Mouse (Mus musculus) lung, postnatal 0 days (tissue): ENCODE results near the gene Gm4756. TPM values are rescaled to one million over a fixed set of nuclear protein-coding genes. Genes with fewer than 3 reads are reported as not detected.

ENCODE experiments used
- ATAC-seq: fragments of 200-750 bp; cut with Nextera tagmentation; 2 replicates; pipeline ENCODE4 v1.8.0; 2017; ENCODE audit warnings: moderate library complexity
- DNase-seq: peaks from one replicate; pipeline ENCODE4 v3.0.0-alpha.2; 2016; ENCODE audit warnings: low spot score
- H3K27ac ChIP-seq: fragments of 300-500 bp; sonication (generic); 2 replicates; pipeline ENCODE4 v1.5.1; 2014; ENCODE audit warnings: antibody characterized with exemption, mild to moderate bottlenecking, low read length, mixed read lengths
- H3K27me3 ChIP-seq: fragments of 300-500 bp; sonication (generic); replicated peaks from 2 replicates; pipeline ENCODE4 v1.6.1; 2014; ENCODE audit warnings: low read length, mixed read lengths; ENCODE audit not compliant: insufficient read depth
- H3K36me3 ChIP-seq: fragments of 300-500 bp; sonication (generic); 2 replicates; pipeline ENCODE4 v1.6.1; 2014; ENCODE audit warnings: low read length, mixed read lengths; ENCODE audit not compliant: insufficient read depth
- H3K4me1 ChIP-seq: fragments of 300-500 bp; sonication (generic); 2 replicates; pipeline ENCODE4 v1.6.1; 2014; ENCODE audit warnings: antibody characterized with exemption, low read depth, low read length, mixed read lengths; ENCODE audit not compliant: insufficient read depth
- H3K4me2 ChIP-seq: fragments of 300-500 bp; sonication (generic); replicated peaks from 2 replicates; pipeline ENCODE4 v1.6.1; 2014; ENCODE audit warnings: low read depth, mild to moderate bottlenecking, low read length, moderate library complexity, mixed read lengths
- H3K4me3 ChIP-seq: fragments of 300-500 bp; sonication (generic); 2 replicates; pipeline ENCODE4 v1.5.1; 2014; ENCODE audit warnings: low read depth, low read length
- H3K9ac ChIP-seq: fragments of 300-500 bp; sonication (generic); replicated peaks from 2 replicates; pipeline ENCODE4 v1.6.1; 2014; ENCODE audit warnings: low read depth, mild to moderate bottlenecking
- H3K9me3 ChIP-seq: fragments of 300-500 bp; sonication (generic); 2 replicates; pipeline ENCODE4 v1.6.1; 2016; ENCODE audit warnings: low read length, mixed read lengths
- CTCF ChIP-seq: IDR thresholded peaks from 2 replicates; pipeline ENCODE4 v1.5.1; 2016; ENCODE audit warnings: antibody characterized with exemption, mild to moderate bottlenecking
- EP300 ChIP-seq: IDR thresholded peaks from 2 replicates; pipeline ENCODE4 v1.6.1; 2016; ENCODE audit warnings: antibody characterized with exemption, mild to moderate bottlenecking, control low read depth
- WGBS: fragments of 180-500 bp; shearing (Covaris S2); extraction: QIAGEN DNeasy Blood & Tissue Kit; methylation state at CpG from one replicate; pipeline ENCODE4 v1.1.7; 2014; 5-methylcytosine and 5-hydroxymethylcytosine counted together
- polyA plus RNA-seq: library from polyadenylated mRNA; unstranded; fragments of >200 nt; fragmentation: Nextera tagmentation; extraction: Ambion mirVana; gene quantifications from 2 replicates; pipeline ENCODE4 v1.2.1, GENCODE M21; 2015

Gm4756 gene
- polyA plus RNA-seq, 1 experiment from 2014 or later: not detected

DNA sequence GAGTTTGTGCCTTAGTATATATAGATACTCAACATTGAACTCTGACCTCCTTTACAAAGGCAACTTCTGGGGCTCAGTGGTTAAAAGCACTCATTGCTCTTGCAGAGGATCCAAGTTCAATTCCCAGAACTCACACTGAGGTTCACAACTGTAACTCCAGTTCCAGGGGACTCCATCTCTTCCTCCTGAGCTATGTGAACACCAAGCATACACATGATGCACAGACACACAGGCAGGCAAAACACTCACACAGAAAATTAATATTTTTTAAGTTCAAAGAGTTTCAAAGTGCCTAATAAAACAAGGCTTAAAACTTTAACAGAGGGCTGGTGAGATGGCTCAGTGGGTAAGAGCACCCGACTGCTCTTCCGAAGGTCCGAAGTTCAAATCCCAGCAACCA, 34.2 kb upstream of the Gm4756 start:
- ATAC-seq (no peak), DNase-seq (no peak)
- 98% methylated on average over 3 of the region's 3 CpGs for WGBS
- no peak overlapping the region for H3K9ac ChIP-seq
- H3K9me3 ChIP-seq: no peaks in the 10 kb centered on the region
- no peak overlapping the region for H3K4me3 ChIP-seq
- H3K4me1 ChIP-seq: no peaks in the 10 kb centered on the region
- H3K36me3 ChIP-seq: no peaks in the 10 kb centered on the region
- no peaks in the 10 kb centered on the region for H3K27me3 ChIP-seq
- TF ChIP-seq EP300 (no peak), CTCF (no peak)
- H3K4me2 ChIP-seq: no peak overlapping the region
- H3K27ac ChIP-seq: no peak overlapping the region

DNA sequence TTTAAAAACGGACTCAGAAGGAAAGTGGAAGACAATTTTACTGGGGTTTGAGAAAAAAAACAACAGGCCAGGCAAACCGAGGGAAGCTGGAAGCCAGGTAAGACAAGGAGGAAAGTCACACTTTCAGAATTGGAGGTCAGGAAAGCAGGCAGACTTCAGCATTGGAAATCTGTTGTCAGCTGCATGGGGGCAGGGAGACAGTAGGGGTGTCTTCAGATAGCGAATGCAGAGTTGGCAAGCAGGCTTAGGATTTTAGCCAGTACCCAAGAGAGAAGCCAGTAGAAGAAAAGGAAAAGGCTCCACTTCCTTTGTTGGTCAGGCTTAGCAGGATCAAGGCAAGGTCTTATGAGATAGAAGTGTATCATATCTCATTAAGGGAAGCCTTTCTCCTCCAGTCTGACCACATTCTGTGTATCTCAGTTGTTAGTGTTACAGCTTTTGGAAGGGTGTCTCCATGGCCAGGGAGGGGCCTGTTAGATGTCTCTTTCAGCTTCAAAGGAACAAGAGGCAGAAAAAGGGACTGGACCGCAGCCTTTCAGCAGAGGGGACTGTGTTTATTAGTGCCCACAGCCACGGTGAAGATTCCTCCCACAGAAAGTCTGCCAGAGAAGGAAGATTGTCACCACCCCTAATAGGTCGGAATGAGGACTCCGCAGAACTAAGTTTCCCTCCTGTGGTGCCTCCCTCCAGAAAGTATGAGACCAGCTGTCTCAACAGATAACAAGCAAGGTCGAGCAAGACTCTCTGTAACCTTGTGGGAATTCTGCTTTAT, 33.2 kb upstream of the Gm4756 start:
- no peak overlapping the region for H3K9ac ChIP-seq
- H3K36me3 ChIP-seq: no peaks in the 10 kb centered on the region
- H3K4me1 ChIP-seq: no peaks in the 10 kb centered on the region
- no peak overlapping the region for H3K4me2 ChIP-seq
- no peak for DNase-seq
- TF ChIP-seq CTCF (no peak), EP300 (no peak)
- H3K9me3 ChIP-seq: no peaks in the 10 kb centered on the region
- H3K4me3 ChIP-seq: no peak overlapping the region
- no peaks in the 10 kb centered on the region for H3K27me3 ChIP-seq
- H3K27ac ChIP-seq: no peak overlapping the region
- WGBS: 55% methylated on average over 8 of the region's 8 CpGs
- no peak for ATAC-seq

DNA sequence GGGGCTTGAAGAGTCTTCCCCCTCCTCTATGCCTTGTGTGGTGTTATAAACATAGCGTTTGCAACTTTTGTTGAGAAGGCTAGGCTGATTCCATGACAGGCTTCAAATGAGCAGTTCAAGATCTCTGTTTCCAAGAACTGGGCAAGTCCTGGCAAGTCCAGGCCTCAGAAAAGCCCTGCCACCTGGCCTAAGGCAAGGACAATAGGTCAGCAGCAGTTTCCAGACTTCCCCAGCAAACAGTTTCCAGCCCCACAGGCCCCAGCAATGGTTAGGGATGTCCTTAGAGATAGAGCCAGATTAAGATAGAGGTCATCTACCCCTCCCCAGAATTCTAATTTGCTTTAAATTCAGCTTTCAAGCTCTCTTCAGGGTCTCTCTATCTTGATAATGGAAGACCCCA, 32.5 kb upstream of the Gm4756 start:
- Histone ChIP-seq H3K4me1 (no peaks in the 10 kb centered on the region), H3K36me3 (no peaks in the 10 kb centered on the region), H3K4me2 (no peak overlapping the region), H3K9ac (no peak overlapping the region), H3K27me3 (no peaks in the 10 kb centered on the region), H3K4me3 (no peak overlapping the region), H3K9me3 (no peaks in the 10 kb centered on the region), H3K27ac (no peak overlapping the region)
- no peak for DNase-seq
- ATAC-seq: no peak
- TF ChIP-seq EP300 (no peak), CTCF (no peak)
- 92% methylated on average over 1 of the region's 1 CpGs for WGBS

DNA sequence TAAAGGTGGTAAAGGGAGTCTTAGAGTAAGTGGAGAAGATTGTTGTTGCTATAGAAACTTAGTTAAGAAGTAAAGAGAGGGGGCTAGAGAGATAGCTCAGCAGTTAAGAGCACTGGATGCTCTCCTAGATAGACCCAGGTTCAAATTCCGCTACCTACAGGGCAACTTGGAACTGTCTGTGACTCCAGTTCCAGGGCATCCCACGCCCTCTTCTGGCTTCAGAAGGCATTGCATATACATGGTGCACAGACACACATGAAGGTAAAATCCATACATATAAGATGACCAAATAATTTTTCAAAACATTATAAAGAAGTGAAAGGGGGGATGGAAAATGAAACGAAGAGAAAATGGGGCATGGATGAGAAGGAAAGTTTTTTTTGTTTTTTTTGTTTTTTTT, 30.2 kb upstream of the Gm4756 start:
- DNase-seq (no peak), ATAC-seq (no peak)
- no peak overlapping the region for H3K9ac ChIP-seq
- TF ChIP-seq CTCF (peak; percentile 46), EP300 (no peak)
- WGBS: 68% methylated on average over 3 of the region's 3 CpGs
- H3K27ac ChIP-seq: no peak overlapping the region
- no peaks in the 10 kb centered on the region for H3K36me3 ChIP-seq
- no peaks in the 10 kb centered on the region for H3K27me3 ChIP-seq
- no peak overlapping the region for H3K4me3 ChIP-seq
- no peaks in the 10 kb centered on the region for H3K9me3 ChIP-seq
- H3K4me2 ChIP-seq: no peak overlapping the region
- H3K4me1 ChIP-seq: 0 out of 2 replicates have a peak, but pooled peaks cover 3% of the 10 kb centered on the region

DNA sequence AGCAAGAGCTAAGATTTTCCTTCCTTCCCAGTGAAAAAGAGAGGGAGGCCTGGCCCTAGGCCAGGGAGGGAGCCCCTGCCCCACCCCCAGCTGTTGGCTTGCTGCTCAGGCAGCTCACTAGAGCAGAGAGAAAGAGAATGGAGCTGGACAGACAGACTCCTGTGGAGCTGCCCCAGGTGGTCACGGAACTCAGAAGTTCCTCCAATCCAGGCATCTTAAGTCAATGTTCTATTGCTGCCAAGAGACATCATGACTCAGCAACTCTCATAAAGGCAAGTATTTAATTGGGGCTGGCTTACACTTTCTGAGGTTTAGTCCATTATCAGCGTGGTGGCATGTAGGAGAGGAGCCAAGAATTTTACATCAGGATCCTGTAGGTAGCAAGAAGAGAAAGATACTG, 25.4 kb upstream of the Gm4756 start:
- no peak overlapping the region for H3K4me2 ChIP-seq
- 0 out of 2 replicates have a peak, but pooled peaks cover 3% of the 10 kb centered on the region for H3K4me1 ChIP-seq
- H3K27ac ChIP-seq: peak overlapping the region; percentile 43; the same call in 1 of the 2 replicates
- ATAC-seq: peak; percentile 43
- DNase-seq: peak; percentile 12
- no peaks in the 10 kb centered on the region for H3K36me3 ChIP-seq
- TF ChIP-seq EP300 (no peak), CTCF (no peak)
- 48% methylated on average over 2 of the region's 2 CpGs for WGBS
- H3K9me3 ChIP-seq: no peaks in the 10 kb centered on the region
- no peak overlapping the region for H3K4me3 ChIP-seq
- H3K27me3 ChIP-seq: no peaks in the 10 kb centered on the region
- no peak overlapping the region for H3K9ac ChIP-seq

DNA sequence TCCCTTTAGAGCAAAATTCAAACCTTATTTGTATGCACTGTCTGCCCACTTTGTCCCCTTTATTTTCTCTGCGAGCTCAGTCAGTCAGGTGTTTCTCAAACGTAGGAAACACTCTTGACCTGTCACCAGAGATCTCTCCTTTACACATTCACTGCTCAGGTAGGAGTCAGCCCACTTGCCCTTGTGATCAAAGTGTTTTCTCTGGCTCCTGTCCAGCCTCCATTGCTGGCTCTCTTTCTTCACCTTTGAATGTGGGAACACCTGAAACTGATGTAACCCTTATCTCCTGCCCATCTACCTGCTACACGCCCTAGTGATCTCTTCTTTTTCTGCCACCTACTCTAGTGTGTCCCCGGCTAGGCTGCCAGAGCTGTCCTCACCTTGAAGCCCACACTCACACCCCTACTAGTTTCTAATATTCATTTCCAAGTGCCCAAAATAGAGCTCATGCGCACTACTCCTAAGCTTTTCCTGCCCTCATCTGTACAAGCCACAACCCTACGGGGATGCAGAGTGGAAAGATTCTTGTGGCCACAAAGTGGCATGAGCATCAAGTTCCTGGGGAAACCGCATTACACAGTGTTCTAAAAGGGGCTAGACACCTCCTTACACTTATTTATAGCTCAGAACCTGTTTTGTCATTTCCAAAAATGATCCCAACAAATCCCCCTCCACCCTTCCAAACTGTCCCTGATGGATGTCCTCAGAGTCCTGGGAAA, 24.8 kb upstream of the Gm4756 start:
- H3K27ac ChIP-seq: peak overlapping the region; percentile 43
- 52% methylated on average over 7 of the region's 7 CpGs for WGBS
- no peak overlapping the region for H3K4me3 ChIP-seq
- no peaks in the 10 kb centered on the region for H3K36me3 ChIP-seq
- DNase-seq: peak; percentile 71
- no peaks in the 10 kb centered on the region for H3K27me3 ChIP-seq
- ATAC-seq: peak; percentile 78
- H3K4me1 ChIP-seq: 0 out of 2 replicates have a peak, but pooled peaks cover 3% of the 10 kb centered on the region
- H3K9ac ChIP-seq: no peak overlapping the region
- no peak for TF ChIP-seq CTCF
- peak; percentile 11; the same call in 1 of the 2 replicates for TF ChIP-seq EP300
- no peak overlapping the region for H3K4me2 ChIP-seq
- no peaks in the 10 kb centered on the region for H3K9me3 ChIP-seq
